Mouse (Mus musculus): ENCODE results near the gene Zfyve21.
A peak's percentile ranks its signal among the peaks of the same experiment; 100 is the strongest.

Zfyve21 gene

DNA sequence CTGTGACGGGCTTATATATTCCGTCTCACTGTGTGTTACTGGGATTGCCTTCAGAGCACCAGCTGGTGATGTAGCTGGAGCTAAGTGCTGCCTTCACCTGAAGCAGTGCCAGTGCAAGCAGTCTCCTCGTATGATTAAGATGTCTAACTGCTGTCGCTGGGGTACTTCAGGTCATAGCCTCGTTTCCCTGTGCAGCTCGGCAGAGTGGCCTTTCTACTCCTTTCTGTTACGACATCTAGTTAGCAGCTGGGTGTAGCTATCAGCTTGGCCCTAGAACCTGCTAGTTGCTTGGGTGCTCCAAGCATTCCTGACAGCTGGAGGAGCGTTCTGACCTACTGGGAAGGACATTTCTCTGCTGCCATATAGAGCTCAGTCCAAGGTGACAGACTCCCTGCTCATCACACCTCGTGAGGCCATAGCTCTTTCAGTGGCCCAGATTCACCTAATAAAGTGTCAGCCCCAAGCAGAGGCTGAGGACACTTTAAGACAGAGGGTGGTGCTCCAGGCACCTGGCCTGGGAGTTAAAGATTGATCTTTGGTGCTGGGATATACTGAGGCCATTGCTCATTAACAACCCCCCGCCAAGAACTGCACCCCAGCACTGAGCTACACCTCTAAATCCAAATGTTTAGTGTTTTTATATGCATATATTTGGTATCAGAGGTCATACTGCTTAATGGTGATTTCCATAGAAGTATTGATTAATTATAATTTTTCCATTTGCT is 13.3 kb upstream of the Zfyve21 start:
- DNase-seq: peak; percentile 47

DNA sequence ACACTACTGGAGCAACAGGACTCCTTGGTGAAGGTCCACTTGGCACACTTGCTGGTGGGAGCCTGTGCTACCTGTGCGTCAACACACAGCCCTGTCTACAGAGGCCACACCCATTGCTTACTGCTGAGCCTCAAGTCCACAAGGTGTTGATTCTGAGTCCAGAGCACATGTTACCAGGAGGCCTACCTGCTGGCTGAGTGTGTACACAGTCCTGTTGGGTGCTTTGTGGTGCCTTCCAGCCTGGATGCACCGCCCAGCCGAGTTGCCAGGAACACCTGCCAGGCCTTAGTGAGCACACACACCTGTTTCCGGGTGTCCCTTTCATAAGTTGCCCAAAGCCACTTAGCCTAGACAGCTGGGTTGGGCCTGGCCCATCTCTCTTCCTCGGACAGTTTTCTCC is 10.4 kb upstream of the Zfyve21 start:
- DNase-seq: no peak

DNA sequence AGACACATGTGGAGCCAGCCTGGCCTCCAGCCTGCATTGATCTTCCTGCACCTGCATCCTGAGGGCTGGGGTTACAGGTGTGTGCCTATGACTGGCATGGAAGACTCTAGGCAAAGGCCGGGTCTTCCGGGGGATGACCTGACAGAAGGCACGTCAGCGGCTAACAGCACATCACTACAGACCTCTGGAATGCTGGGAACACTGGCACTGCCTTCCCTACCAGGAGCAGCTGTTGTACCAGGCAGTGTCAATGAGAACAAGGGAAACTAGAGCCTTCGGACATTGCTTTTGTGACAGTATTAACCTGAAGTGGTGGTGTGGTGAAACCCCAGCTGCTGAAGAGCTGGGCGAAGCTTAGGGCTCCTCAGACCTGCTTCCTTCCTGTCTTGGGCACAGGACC is 5.2 kb upstream of the Zfyve21 start:
- DNase-seq: no peak

DNA sequence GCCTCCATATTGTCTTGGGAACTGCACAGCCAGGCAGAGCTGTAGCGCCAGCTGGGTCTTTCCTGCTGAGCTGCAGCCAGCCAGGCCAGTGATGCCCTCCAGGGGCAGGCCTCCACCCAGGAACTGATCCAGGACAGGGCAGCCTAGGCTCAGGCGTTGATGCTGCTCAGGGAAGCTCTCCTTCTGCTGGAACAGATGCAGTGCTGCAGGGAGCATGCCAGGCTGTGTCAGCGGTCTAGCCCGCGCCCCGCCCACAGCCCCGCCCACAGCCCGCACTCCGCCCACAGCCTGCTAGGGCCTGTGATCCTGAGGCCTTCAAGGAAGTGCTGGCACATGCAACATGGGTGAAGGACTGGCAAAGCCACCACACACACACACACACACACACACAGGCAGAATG is 4.2 kb upstream of the Zfyve21 start:
- peak; percentile 83 for DNase-seq

DNA sequence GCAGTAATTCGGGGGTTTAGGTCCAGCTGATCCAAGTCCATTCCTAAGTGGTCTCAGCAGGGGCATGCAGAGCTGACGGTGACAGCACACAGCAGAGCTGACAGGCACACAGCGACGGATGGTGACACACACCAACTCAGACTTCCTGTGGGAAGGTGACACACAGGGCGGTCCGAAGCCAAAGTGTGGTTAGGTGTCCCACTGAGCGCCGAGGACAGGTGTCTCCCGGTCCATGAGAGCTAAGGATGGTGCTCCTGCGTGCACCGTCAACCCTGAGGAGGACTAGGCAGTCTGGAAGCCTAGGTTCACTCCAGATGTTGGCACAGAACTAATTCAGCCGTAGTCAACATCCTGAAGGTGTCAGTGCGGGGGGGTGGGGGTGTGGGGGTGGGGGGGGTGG is 1.9 kb upstream of the Zfyve21 start:
- no peak for DNase-seq

GRCm38 (mm10) chr12:111812611-111813010 is 1.4 kb upstream of the Zfyve21 start:
- DNase-seq: no peak

DNA sequence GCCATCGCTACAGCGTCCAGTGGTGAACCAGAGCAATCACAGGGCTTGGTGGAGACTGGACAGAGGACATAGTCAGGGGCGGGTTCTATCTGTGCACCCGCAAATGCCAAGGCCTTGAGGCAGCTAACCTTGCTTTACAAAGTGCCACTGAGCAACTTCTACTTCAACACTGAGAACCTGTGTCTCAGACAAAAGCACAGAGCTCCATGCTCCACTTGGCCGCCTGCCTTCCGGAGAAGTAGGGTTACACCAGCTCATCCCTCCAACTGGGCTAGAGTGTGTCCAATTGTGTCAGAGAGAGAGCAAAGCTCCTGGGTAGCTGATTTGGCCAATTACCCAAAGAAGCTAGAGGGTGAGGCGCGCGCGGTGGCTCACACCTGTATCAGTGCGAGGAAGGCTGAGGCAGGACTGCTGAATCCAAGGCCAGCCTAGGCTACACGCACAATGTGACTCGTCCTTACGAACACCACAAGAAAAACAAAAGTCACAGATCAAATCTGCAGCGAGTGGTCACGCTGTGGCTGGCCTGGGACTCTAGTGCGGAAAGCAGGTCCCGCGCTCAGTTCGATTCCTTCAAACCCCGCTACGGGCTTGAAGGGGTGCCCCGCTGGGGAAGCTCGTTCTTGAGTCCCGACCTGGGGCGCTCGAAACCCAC is 732 bp upstream of the Zfyve21 start:
- DNase-seq: peak; percentile 39

- peak; percentile 70 for DNase-seq
These were observed 1.1 kb downstream of the Zfyve21 start for GRCm38 (mm10) chr12:111814769-111815762.

DNA sequence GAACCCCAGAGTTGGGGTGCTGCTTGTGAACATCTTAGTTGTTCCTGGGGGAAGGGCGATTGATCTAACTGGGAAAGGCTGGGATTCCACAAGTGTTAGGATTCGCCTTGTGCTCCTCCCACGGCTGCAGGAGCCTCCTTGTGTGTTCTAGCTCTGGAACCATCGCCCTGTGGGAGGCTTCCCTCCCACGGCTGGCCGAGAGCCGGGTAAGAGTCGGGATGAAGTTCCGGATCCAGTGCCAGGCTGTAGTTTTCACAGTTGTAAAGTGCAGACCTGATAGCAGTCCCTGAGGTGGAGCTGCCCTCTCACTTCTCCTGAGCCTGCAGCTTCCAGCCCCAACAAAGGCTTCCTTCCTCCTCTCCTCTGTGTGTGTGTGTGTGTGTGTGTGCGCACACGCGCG is 2.6 kb downstream of the Zfyve21 start:
- DNase-seq: peak; percentile 42

DNA sequence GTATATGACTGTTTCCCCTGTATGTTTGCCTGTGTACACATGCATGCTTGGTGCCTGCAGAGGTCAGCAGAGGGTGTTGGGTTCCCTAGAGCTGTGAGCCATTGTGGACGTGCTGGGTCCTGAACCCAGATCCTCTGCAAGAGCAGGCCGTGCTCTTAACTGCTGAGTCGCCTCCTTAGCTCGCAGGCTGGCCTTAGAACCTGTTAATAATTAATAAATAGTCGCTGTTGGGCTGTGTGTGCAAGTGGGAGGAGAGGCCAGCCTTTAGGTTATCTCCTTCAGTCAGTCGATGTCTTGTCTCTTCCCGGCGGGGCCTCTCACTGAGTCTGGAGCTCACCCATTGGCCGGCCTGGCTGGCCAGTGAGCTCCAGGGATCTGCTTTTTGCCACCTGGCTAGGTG is 3.0 kb downstream of the Zfyve21 start:
- DNase-seq: peak; percentile 53

- no peak for DNase-seq
These were observed 4.0 kb downstream of the Zfyve21 start for GRCm38 (mm10) chr12:111817991-111818390.

DNA sequence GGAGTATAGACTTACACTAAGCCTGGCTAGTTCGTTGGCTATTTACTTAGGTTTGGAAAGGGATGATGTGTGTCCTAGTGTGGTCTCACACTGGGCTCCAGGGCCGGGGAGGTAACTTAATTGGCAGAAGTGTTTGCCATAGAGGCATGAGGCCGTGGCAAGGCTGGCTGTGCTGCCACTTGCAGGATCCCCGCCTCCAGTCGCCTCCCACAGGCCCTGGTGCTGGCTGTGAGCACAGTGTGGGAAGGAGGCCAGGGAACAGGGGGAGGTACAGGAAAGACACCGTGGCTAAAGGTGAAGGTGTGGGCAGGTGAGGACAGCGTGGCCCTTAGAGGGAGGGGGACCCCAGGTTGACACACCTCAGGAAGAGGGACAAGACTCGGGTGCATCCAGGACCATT is 6.0 kb downstream of the Zfyve21 start:
- peak; percentile 69 for DNase-seq

- no peak for DNase-seq
These were observed 6.7 kb downstream of the Zfyve21 start for GRCm38 (mm10) chr12:111820708-111821107.

DNA sequence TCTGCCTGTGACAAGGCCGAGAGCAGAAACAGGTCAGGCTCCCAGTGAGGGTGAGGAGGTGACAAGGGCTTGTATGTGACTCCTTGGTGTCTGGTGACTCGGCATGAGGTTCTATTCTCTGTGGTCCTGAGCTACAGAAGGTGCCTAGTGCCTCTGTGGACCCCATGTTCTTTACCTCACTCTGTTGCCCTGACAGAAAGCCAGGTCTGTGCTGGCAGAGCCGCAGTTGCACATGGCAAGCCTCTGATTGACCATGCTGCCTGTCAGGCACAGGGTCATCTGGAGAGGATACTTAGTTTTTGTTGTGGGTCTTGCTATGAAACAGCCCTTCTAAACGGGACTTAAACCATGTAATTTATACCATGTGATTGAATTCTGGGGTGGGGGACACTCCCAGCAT is 8.0 kb downstream of the Zfyve21 start:
- no peak for DNase-seq

- no peak for DNase-seq
These were observed 13.6 kb downstream of the Zfyve21 start for GRCm38 (mm10) chr12:111827556-111827955.

DNA sequence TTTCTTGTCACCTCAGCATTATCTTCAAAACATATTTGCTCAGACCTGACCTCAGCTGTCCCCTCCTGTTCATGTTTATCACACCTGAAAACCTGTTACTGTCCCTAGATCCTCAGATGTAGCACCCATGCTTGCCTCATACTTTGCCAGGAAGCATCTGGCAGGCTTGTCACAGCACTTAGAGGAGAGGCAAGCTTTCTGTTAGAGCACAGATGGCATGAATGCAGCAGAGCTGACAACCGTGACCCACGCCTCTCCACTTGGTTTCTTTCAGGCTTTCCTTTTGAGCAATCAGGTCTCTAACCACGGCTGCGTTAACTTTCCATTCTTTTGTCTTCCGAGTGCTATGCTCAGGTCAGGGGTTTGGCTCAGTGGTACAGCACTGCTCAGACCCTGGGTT is 15.5 kb downstream of the Zfyve21 start:
- DNase-seq: no peak

GRCm38 (mm10) chr12:111829954-111830353 is 16.0 kb downstream of the Zfyve21 start:
- no peak for DNase-seq

DNA sequence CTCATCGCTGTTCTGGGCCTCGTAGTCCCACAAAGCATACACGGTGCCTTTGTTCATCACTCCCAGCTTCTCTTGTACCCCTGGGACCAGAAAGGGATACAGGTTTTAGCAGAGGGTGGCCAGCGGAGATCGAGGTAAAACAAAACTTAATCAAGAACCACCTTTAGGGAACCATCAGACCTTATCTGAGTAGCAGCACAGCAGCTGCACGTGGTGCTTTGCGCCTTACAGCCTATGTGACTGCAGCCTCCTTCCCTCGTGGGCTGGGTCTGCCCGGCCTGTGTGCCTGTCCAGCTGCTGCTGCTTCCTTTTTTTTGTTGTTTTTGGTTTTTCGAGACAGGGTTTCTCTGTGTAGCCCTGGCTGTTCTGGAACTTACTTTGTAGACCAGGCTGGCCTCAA is 16.4 kb downstream of the Zfyve21 start:
- no peak for DNase-seq

DNA sequence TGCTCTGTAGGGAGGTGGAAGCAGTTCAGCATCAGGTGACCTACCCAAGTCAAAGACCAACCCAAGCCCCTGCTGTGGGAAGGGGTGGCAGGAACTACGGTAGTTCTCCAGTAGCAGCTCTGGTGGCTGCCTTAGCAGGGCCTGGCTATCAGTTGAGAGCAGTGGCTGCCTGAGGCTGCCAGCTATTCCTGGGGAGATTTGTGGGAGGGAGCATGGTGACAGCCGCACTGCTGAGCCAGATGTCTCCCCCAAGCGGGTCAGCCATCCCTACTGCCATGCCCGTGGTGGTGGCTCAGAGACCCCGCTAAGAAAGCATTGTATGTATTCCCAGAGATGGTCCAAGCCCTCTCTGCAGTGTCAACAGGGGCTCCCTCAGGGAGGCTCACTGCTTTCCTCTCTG is 18.7 kb downstream of the Zfyve21 start:
- DNase-seq: no peak

DNA sequence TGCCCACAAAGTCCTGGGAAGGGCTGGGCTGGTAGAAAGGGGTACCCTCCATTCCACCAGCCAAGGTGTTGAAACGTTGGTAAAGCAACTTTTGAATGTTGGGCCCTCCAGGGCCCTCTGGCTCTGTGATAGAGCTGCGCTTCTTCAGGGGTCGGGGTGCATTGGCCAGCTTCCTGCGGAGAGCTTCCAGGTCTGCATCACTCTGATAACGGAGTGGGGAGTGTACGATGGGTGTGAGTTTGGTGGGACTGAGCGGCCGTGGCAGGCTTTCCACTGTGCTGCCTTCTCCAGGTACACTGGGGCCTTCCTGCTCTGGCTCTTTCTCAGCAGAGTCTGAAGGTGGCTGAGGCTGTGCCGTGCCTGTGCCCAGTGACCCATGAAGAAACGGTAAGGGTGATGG is 19.5 kb downstream of the Zfyve21 start:
- DNase-seq: no peak

GRCm38 (mm10) chr12:111842565-111843433 is 28.8 kb downstream of the Zfyve21 start:
- DNase-seq: no peak

DNA sequence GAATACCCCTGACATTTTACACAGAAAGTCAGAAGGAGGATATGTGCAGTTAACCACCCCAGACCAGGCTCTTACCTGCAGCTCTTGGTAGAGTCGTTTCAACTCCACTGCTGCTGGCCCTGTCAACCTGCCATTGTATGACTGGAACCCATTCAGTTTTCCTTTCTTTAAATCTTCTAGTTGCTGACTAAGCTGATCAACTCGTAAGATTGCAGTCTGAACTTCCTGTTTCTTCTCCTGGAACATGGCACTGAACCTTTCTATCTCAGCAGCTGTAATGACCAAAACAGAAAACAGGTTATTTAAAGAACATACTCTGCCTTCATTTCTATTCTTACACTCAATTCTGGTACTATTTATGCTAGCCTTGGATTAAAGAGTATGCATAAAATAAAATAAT is 29.5 kb downstream of the Zfyve21 start:
- no peak for DNase-seq

- no peak for DNase-seq
These were observed 32.0 kb downstream of the Zfyve21 start for GRCm38 (mm10) chr12:111845953-111846352.
